7 mouse cellular contexts compared by ENCODE assay signal in genomic region chr1:127206020-127206641, GRCm38 (mm10). TPM values are rescaled to one million over a fixed set of nuclear protein-coding genes. Genes with fewer than 3 reads are reported as not detected.
DNase-seq lines count a peak whose midpoint lies in the region; ATAC-seq and TF ChIP-seq lines count a peak whose summit lies in the region.

No protein-coding gene starts in this region.

- peak; percentile 17 for ATAC-seq in intestine, embryonic 14.5 days (replicated peaks; ENCODE audit: low FRiP score, low TSS enrichment, low read depth)
- ATAC-seq in limb, embryonic 12.5 days (ENCODE audit: insufficient number of reproducible peaks, insufficient read depth, low FRiP score, low TSS enrichment, low read depth), result no peak
- peak; percentile 57 for ATAC-seq in midbrain, embryonic 11.5 days (ENCODE audit: low FRiP score)

- DNase-seq in adrenal gland, adult (ENCODE audit: inconsistent age in 2 of 2, low spot score in 1 of 2), result peak; percentile 57 to 85
- DNase-seq in embryo, embryonic 10 days (ENCODE audit: low spot score), result peak; percentile 41
- peak; percentile 10 to 23 for DNase-seq in gastrocnemius, postnatal 36 days
- DNase-seq in intestine, embryonic 14.5 days (ENCODE audit: low spot score), result peak; percentile 76
- peak; percentile 94 for DNase-seq in midbrain, embryonic 11.5 days (ENCODE audit: low spot score, missing footprints)

- 2% methylated on average over 39 of the region's 39 CpGs for WGBS in intestine, embryonic 14.5 days
- WGBS in limb, embryonic 12.5 days, result 3% methylated on average over 39 of the region's 39 CpGs
- WGBS in midbrain, embryonic 11.5 days, result 2% methylated on average over 39 of the region's 39 CpGs
- WGBS in small intestine, adult 2 months, result 1% methylated on average over 39 of the region's 39 CpGs

- no peaks in the 10 kb centered on the region for H3K9me3 ChIP-seq in intestine, embryonic 14.5 days (ENCODE audit: control insufficient read depth, low read length)
- H3K9me3 ChIP-seq in limb, embryonic 12.5 days, result no peaks in the 10 kb centered on the region
- H3K9me3 ChIP-seq in midbrain, embryonic 11.5 days (ENCODE audit: control insufficient read depth, low read length), result no peaks in the 10 kb centered on the region

- intact Hi-C loops in gastrocnemius, postnatal 36 days (cut with DNase I), result loop anchor here (2.0 to 10.0 kb wide), 2 partner anchors 37 to 129 kb away; no protein-coding TSS in a partner anchor

- H3K9ac ChIP-seq in intestine, embryonic 14.5 days (ENCODE audit: low read length), result peak overlapping the region; percentile 71
- H3K9ac ChIP-seq in limb, embryonic 12.5 days (replicated peaks), result peak overlapping the region; percentile 69
- H3K9ac ChIP-seq in midbrain, embryonic 11.5 days (ENCODE audit: low read length), result peak overlapping the region; percentile 84

- peak; percentile 36; the same call in 1 of the 2 replicates for TF ChIP-seq POLR2A in small intestine, adult 2 months (IDR thresholded peaks at IDR 0.05; ENCODE audit: low read depth, low read length)

- TF ChIP-seq CTCF in small intestine, adult 2 months (IDR thresholded peaks at IDR 0.05; ENCODE audit: extremely low read depth, insufficient read length, insufficient replicate concordance, low read depth, low read length), result no peak

- H3K4me2 ChIP-seq in intestine, embryonic 14.5 days (ENCODE audit: low read length), result peak overlapping the region; percentile 67
- H3K4me2 ChIP-seq in limb, embryonic 12.5 days, result peak overlapping the region; percentile 97
- H3K4me2 ChIP-seq in midbrain, embryonic 11.5 days, result peak overlapping the region; percentile 98

- H3K27ac ChIP-seq in intestine, embryonic 14.5 days (ENCODE audit: low read depth), result no peak overlapping the region
- peak overlapping the region; percentile 23; the same call in 1 of the 2 replicates for H3K27ac ChIP-seq in limb, embryonic 12.5 days
- H3K27ac ChIP-seq in midbrain, embryonic 11.5 days (ENCODE audit: low read depth, low read length), result no peak overlapping the region
- H3K27ac ChIP-seq in small intestine, adult 2 months (ENCODE audit: insufficient read depth, low read depth, low read length), result peak overlapping the region; percentile 97

- no peaks in the 10 kb centered on the region for H3K36me3 ChIP-seq in intestine, embryonic 14.5 days (ENCODE audit: control insufficient read depth, insufficient read depth, low read length)
- no peaks in the 10 kb centered on the region for H3K36me3 ChIP-seq in limb, embryonic 12.5 days
- no peaks in the 10 kb centered on the region for H3K36me3 ChIP-seq in midbrain, embryonic 11.5 days (ENCODE audit: control insufficient read depth, insufficient read depth, low read length)
- no peaks in the 10 kb centered on the region for H3K36me3 ChIP-seq in small intestine, adult 2 months (ENCODE audit: control insufficient read depth, insufficient read depth, low read length)

- H3K4me1 ChIP-seq in intestine, embryonic 14.5 days (replicated peaks; ENCODE audit: control insufficient read depth, insufficient read depth, low read length), result peaks cover 9% of the 10 kb centered on the region; the same call in 1 of the 2 replicates
- peaks cover 39% of the 10 kb centered on the region for H3K4me1 ChIP-seq in limb, embryonic 12.5 days (replicated peaks)
- H3K4me1 ChIP-seq in midbrain, embryonic 11.5 days (ENCODE audit: control insufficient read depth, insufficient read depth, low read length), result peaks cover 5% of the 10 kb centered on the region; the same call in 1 of the 2 replicates
- peaks cover 19% of the 10 kb centered on the region; the same call in 1 of the 2 replicates for H3K4me1 ChIP-seq in small intestine, adult 2 months (ENCODE audit: control insufficient read depth, insufficient read depth, insufficient read length, low read length)

- H3K27me3 ChIP-seq in intestine, embryonic 14.5 days (replicated peaks; ENCODE audit: control insufficient read depth, insufficient read depth, low read length), result no peaks in the 10 kb centered on the region
- H3K27me3 ChIP-seq in limb, embryonic 12.5 days, result no peaks in the 10 kb centered on the region
- no peaks in the 10 kb centered on the region for H3K27me3 ChIP-seq in midbrain, embryonic 11.5 days (ENCODE audit: control insufficient read depth, insufficient read depth, low read length)
- H3K27me3 ChIP-seq in small intestine, adult 2 months (ENCODE audit: control insufficient read depth, insufficient read depth, low read length), result no peaks in the 10 kb centered on the region

- H3K4me3 ChIP-seq in intestine, embryonic 14.5 days (ENCODE audit: low read depth, low read length), result peak overlapping the region; percentile 88
- H3K4me3 ChIP-seq in limb, embryonic 12.5 days (replicated peaks), result peak overlapping the region; percentile 78
- H3K4me3 ChIP-seq in midbrain, embryonic 11.5 days (ENCODE audit: low read depth, low read length), result peak overlapping the region; percentile 76
- H3K4me3 ChIP-seq in small intestine, adult 2 months (ENCODE audit: low read depth, low read length), result peak overlapping the region; percentile 74

RNA-seq across cellular contexts. Expression of gene Mgat5, which starts 1.3 kb away (rescaled TPM):
- total RNA-seq in gastrocnemius, postnatal 36 days (2021), result 1 to 10 TPM; 1.1 to 1.2 TPM
- polyA plus RNA-seq in intestine, embryonic 14.5 days (2014; fragmentation: Nextera tagmentation; extraction: Ambion mirVana), result 7.1 and 7.3 TPM in 2 replicates
- polyA plus RNA-seq in limb, embryonic 12.5 days (2016; fragmentation: Nextera tagmentation; extraction: Ambion mirVana), result 6.2 and 6.5 TPM in 2 replicates
- 6.9 and 7.9 TPM in 2 replicates for polyA plus RNA-seq in midbrain, embryonic 11.5 days (2014; fragmentation: Nextera tagmentation; extraction: Ambion mirVana)
- polyA plus RNA-seq in small intestine, adult 2 months (2012; rRNA removed), result 6.0 and 11.4 TPM in 2 replicates

Comparison
In these comparisons a context has a peak if more than half of its experiments do, and no peak if none do; other contexts are left out.
1. DNase-seq: peak in every context shown above with its lines; median percentile 94 in midbrain, embryonic 11.5 days; 76 in intestine, embryonic 14.5 days; 71 in adrenal gland, adult; 41 in embryo, embryonic 10 days; 16 in gastrocnemius, postnatal 36 days.
2. H3K27ac ChIP-seq: peak in limb, embryonic 12.5 days (single experiment) and small intestine, adult 2 months (single experiment); none in intestine, embryonic 14.5 days (single experiment) and midbrain, embryonic 11.5 days (single experiment).
3. Peak in every context shown above with its lines, with median percentiles within 50 percentile points of each other: H3K4me2 ChIP-seq, H3K4me3 ChIP-seq and H3K9ac ChIP-seq.